Mouse (Mus musculus): ENCODE results near the gene Tmed10.

DNA sequence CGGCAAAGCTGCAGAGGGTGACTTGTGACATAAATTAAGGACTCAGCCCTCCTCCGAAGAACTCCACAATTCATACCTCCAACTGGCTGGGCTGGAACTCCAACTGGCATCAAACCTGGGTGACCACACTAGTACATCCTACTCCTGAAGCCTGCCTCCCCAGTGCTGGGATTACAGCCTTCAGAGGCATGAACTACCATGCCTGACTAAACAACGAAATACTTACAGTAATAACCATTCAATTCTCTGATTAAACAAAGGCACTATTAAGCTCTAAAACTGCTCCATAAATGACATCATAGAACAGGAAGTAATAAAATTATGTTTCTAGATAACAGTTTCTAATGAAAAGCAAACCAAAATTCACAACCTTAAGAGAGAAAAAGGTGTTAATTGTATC, 13.5 kb downstream of the Tmed10 start:
- TF ChIP-seq POLR2A (IDR thresholded peaks at IDR 0.05; ENCODE audit: borderline replicate concordance, insufficient read depth, low read length) = no peak
- no peak for TF ChIP-seq CTCF (IDR thresholded peaks at IDR 0.05; ENCODE audit: borderline replicate concordance, insufficient read depth, low read depth, low read length)
